Mouse (Mus musculus): Measurements from ENCODE around the gene Zfp367. TPM values are rescaled to one million over a fixed set of nuclear protein-coding genes. Genes with fewer than 3 reads are reported as not detected.

The Zfp367 gene
- total RNA-seq, 2 experiments from 2014 or later: 23.9 to 50.9 TPM

- no peak for ATAC-seq (replicated peaks; ENCODE audit: poor library complexity, severe bottlenecking)
Measured at GRCm38 (mm10) chr13:64155171-64155571, 2.2 kb upstream of the Zfp367 start.

- no peak for ATAC-seq (replicated peaks; ENCODE audit: poor library complexity, severe bottlenecking)
Measured at GRCm38 (mm10) chr13:64154651-64155050, 1.6 kb upstream of the Zfp367 start.

- peak; percentile 18 for ATAC-seq (replicated peaks; ENCODE audit: poor library complexity, severe bottlenecking)
Measured at GRCm38 (mm10) chr13:64153751-64154267, 807 bp upstream of the Zfp367 start.

GRCm38 (mm10) chr13:64152671-64153082 is 325 bp downstream of the Zfp367 start:
- ATAC-seq (replicated peaks; ENCODE audit: poor library complexity, severe bottlenecking): 0 out of 2 replicates have a peak, but pooled peaks have one; percentile 0

GRCm38 (mm10) chr13:64152241-64152669 is 747 bp downstream of the Zfp367 start:
- ATAC-seq (replicated peaks; ENCODE audit: poor library complexity, severe bottlenecking): peak; percentile 52

GRCm38 (mm10) chr13:64150121-64150520 is 2.9 kb downstream of the Zfp367 start:
- ATAC-seq (replicated peaks; ENCODE audit: poor library complexity, severe bottlenecking): no peak

GRCm38 (mm10) chr13:64129616-64130375 is 23.2 kb downstream of the Zfp367 start:
- peak; percentile 65 for ATAC-seq (replicated peaks; ENCODE audit: poor library complexity, severe bottlenecking)

- peak; percentile 88 for ATAC-seq (replicated peaks; ENCODE audit: poor library complexity, severe bottlenecking)
Measured at GRCm38 (mm10) chr13:64128858-64129615, 24.0 kb downstream of the Zfp367 start, which contains the start of gene Slc35d2. Gene Slc35d2, minus strand, starts transcription at chr13:64129368.

- no peak for ATAC-seq (replicated peaks; ENCODE audit: poor library complexity, severe bottlenecking)
Measured at GRCm38 (mm10) chr13:64126316-64126715, 26.7 kb downstream of the Zfp367 start.

GRCm38 (mm10) chr13:64124886-64125285 is 28.1 kb downstream of the Zfp367 start:
- ATAC-seq (replicated peaks; ENCODE audit: poor library complexity, severe bottlenecking): no peak

GRCm38 (mm10) chr13:64123491-64124188 is 29.4 kb downstream of the Zfp367 start:
- no peak for ATAC-seq (replicated peaks; ENCODE audit: poor library complexity, severe bottlenecking)

GRCm38 (mm10) chr13:64120760-64121159 is 32.2 kb downstream of the Zfp367 start:
- ATAC-seq (replicated peaks; ENCODE audit: poor library complexity, severe bottlenecking): peak; percentile 52

GRCm38 (mm10) chr13:64117442-64117841 is 35.6 kb downstream of the Zfp367 start:
- no peak for ATAC-seq (replicated peaks; ENCODE audit: poor library complexity, severe bottlenecking)

GRCm38 (mm10) chr13:64110421-64110820 is 42.6 kb downstream of the Zfp367 start:
- ATAC-seq (replicated peaks; ENCODE audit: poor library complexity, severe bottlenecking): no peak

GRCm38 (mm10) chr13:64108381-64108850 is 44.6 kb downstream of the Zfp367 start:
- ATAC-seq (replicated peaks; ENCODE audit: poor library complexity, severe bottlenecking): peak; percentile 27; the same call in 1 of the 2 replicates

GRCm38 (mm10) chr13:64107535-64107934 is 45.5 kb downstream of the Zfp367 start:
- ATAC-seq (replicated peaks; ENCODE audit: poor library complexity, severe bottlenecking): peak; percentile 72

GRCm38 (mm10) chr13:64107105-64107504 is 45.9 kb downstream of the Zfp367 start:
- no peak for ATAC-seq (replicated peaks; ENCODE audit: poor library complexity, severe bottlenecking)

- no peak for ATAC-seq (replicated peaks; ENCODE audit: poor library complexity, severe bottlenecking)
Measured at GRCm38 (mm10) chr13:64105690-64106089, 47.3 kb downstream of the Zfp367 start.

- peak; percentile 79 for ATAC-seq (replicated peaks; ENCODE audit: poor library complexity, severe bottlenecking)
Measured at GRCm38 (mm10) chr13:64100186-64100585, 52.8 kb downstream of the Zfp367 start.

GRCm38 (mm10) chr13:64098992-64099391 is 54.0 kb downstream of the Zfp367 start:
- peak; percentile 55; the same call in 1 of the 2 replicates for ATAC-seq (replicated peaks; ENCODE audit: poor library complexity, severe bottlenecking)

Data from granulocyte monocyte progenitor cell, adult 5-6 weeks (primary cell).